ENCODE assay signal across 29 mouse cellular contexts in genomic region chr4:98126003-98126677, GRCm38 (mm10).
DNase-seq lines count a peak whose midpoint lies in the region; ATAC-seq lines count a peak whose summit lies in the region.
"Had no signal": no experiment of that assay in that cellular context is flagged by ENCODE, and none has a peak within 500 bp of the region (broad histone marks: within the 10 kb centered on the region; RNA-seq: fewer than 3 reads in every experiment).

No protein-coding gene starts in this region.

- no peaks in the 10 kb centered on the region for H3K27me3 ChIP-seq in hindbrain, embryonic 13.5 days
- H3K27me3 ChIP-seq in hindbrain, embryonic 16.5 days (replicated peaks; ENCODE audit: control insufficient read depth, insufficient read depth, low read length): no peaks in the 10 kb centered on the region
- no peaks in the 10 kb centered on the region for H3K27me3 ChIP-seq in lung, embryonic 16.5 days (ENCODE audit: control insufficient read depth, insufficient read depth, low read depth, low read length)
- H3K27me3 ChIP-seq in neural tube, embryonic 13.5 days: no peaks in the 10 kb centered on the region
- no peaks in the 10 kb centered on the region for H3K27me3 ChIP-seq in neural tube, embryonic 15.5 days (replicated peaks)
- H3K27me3 ChIP-seq: embryonic facial prominence, embryonic 13.5 days; forebrain, embryonic 15.5 days; hindbrain, embryonic 12.5 days; midbrain, embryonic 15.5 days had no signal

- ATAC-seq in hindbrain, embryonic 13.5 days (ENCODE audit: low FRiP score): 0 out of 2 replicates have a peak, but pooled peaks have one; percentile 46
- ATAC-seq in hindbrain, embryonic 16.5 days: no peak
- ATAC-seq in lung, embryonic 16.5 days (ENCODE audit: low read depth): peak; percentile 56; the same call in 1 of the 2 replicates
- peak; percentile 86 for ATAC-seq in neural tube, embryonic 13.5 days (ENCODE audit: low read depth)
- ATAC-seq in neural tube, embryonic 15.5 days (ENCODE audit: low FRiP score): peak; percentile 81; the same call in 1 of the 2 replicates
- ATAC-seq: forebrain, embryonic 15.5 days; intestine, postnatal 0 days; midbrain, embryonic 15.5 days had no signal

- no peak overlapping the region for H3K27ac ChIP-seq in hindbrain, embryonic 13.5 days
- H3K27ac ChIP-seq in hindbrain, embryonic 16.5 days (ENCODE audit: low read depth, low read length): no peak overlapping the region
- H3K27ac ChIP-seq in lung, embryonic 16.5 days (ENCODE audit: low read length): no peak overlapping the region
- H3K27ac ChIP-seq in neural tube, embryonic 13.5 days (replicated peaks): no peak overlapping the region
- no peak overlapping the region for H3K27ac ChIP-seq in neural tube, embryonic 15.5 days (replicated peaks)
- H3K27ac ChIP-seq: embryonic facial prominence, embryonic 13.5 days; forebrain, embryonic 10.5 days; forebrain, embryonic 15.5 days; hindbrain, embryonic 12.5 days; liver, embryonic 14.5 days; midbrain, embryonic 15.5 days had no signal

- H3K36me3 ChIP-seq in hindbrain, embryonic 13.5 days: no peaks in the 10 kb centered on the region
- H3K36me3 ChIP-seq in hindbrain, embryonic 16.5 days (ENCODE audit: control insufficient read depth, insufficient read depth, low read length): no peaks in the 10 kb centered on the region
- no peaks in the 10 kb centered on the region for H3K36me3 ChIP-seq in lung, embryonic 16.5 days (ENCODE audit: control insufficient read depth, insufficient read depth, low read length)
- H3K36me3 ChIP-seq in neural tube, embryonic 13.5 days: 0 out of 2 replicates have a peak, but pooled peaks cover 5% of the 10 kb centered on the region
- H3K36me3 ChIP-seq in neural tube, embryonic 15.5 days: no peaks in the 10 kb centered on the region
- H3K36me3 ChIP-seq: embryonic facial prominence, embryonic 13.5 days; forebrain, embryonic 10.5 days; forebrain, embryonic 15.5 days; hindbrain, embryonic 12.5 days; midbrain, embryonic 15.5 days had no signal

- peaks cover 3% of the 10 kb centered on the region; the same call in 1 of the 2 replicates for H3K9me3 ChIP-seq in hindbrain, embryonic 13.5 days
- no peaks in the 10 kb centered on the region; the same call in 1 of the 2 replicates for H3K9me3 ChIP-seq in hindbrain, embryonic 16.5 days (ENCODE audit: control insufficient read depth, low read length)
- no peaks in the 10 kb centered on the region for H3K9me3 ChIP-seq in lung, embryonic 16.5 days (ENCODE audit: control insufficient read depth, low read length)
- no peaks in the 10 kb centered on the region for H3K9me3 ChIP-seq in neural tube, embryonic 13.5 days
- no peaks in the 10 kb centered on the region for H3K9me3 ChIP-seq in neural tube, embryonic 15.5 days (replicated peaks)
- H3K9me3 ChIP-seq: embryonic facial prominence, embryonic 13.5 days; forebrain, embryonic 15.5 days; midbrain, embryonic 15.5 days had no signal

- 77% methylated on average over 11 of the region's 11 CpGs for WGBS in hindbrain, embryonic 13.5 days
- 75% methylated on average over 11 of the region's 11 CpGs for WGBS in hindbrain, embryonic 16.5 days
- 49% methylated on average over 11 of the region's 11 CpGs for WGBS in lung, embryonic 16.5 days
- 67% methylated on average over 11 of the region's 11 CpGs for WGBS in neural tube, embryonic 13.5 days
- WGBS in neural tube, embryonic 15.5 days: 66% methylated on average over 11 of the region's 11 CpGs

- no peak for DNase-seq in lung, postnatal 25 days (ENCODE audit: low spot score)
- no peak for DNase-seq in cerebellum, adult 11-12 months
- DNase-seq: adrenal gland, adult 2 months; adrenal gland, postnatal 36 days; B cell, adult 2 months; cerebellum, adult 2 months; cerebellum, postnatal 14 days; heart, postnatal 36 days; kidney, postnatal 4 days; left cerebral cortex, postnatal 4 days; liver; lung, adult 2 months; lung, postnatal 4 days; right cerebral cortex, postnatal 25 days; thymus, postnatal 4 days had no signal

- H3K4me2 ChIP-seq in hindbrain, embryonic 13.5 days: no peak overlapping the region
- no peak overlapping the region for H3K4me2 ChIP-seq in hindbrain, embryonic 16.5 days (ENCODE audit: low read length)
- H3K4me2 ChIP-seq in lung, embryonic 16.5 days (ENCODE audit: low read depth, low read length): no peak overlapping the region
- no peak overlapping the region for H3K4me2 ChIP-seq in neural tube, embryonic 13.5 days
- H3K4me2 ChIP-seq in neural tube, embryonic 15.5 days: no peak overlapping the region
- H3K4me2 ChIP-seq: embryonic facial prominence, embryonic 13.5 days; forebrain, embryonic 15.5 days; heart, embryonic 11.5 days; hindbrain, embryonic 12.5 days; midbrain, embryonic 15.5 days had no signal

- H3K4me3 ChIP-seq in hindbrain, embryonic 13.5 days: no peak overlapping the region
- H3K4me3 ChIP-seq in hindbrain, embryonic 16.5 days (ENCODE audit: low read length): no peak overlapping the region
- H3K4me3 ChIP-seq in lung, embryonic 16.5 days (ENCODE audit: low read length): no peak overlapping the region
- no peak overlapping the region for H3K4me3 ChIP-seq in neural tube, embryonic 13.5 days
- no peak overlapping the region for H3K4me3 ChIP-seq in neural tube, embryonic 15.5 days (replicated peaks)
- H3K4me3 ChIP-seq: embryonic facial prominence, embryonic 13.5 days; forebrain, embryonic 10.5 days; forebrain, embryonic 15.5 days; hindbrain, embryonic 12.5 days; megakaryocyte, embryonic 14.5 days; midbrain, embryonic 15.5 days had no signal

- no peak overlapping the region for H3K9ac ChIP-seq in hindbrain, embryonic 13.5 days
- H3K9ac ChIP-seq in hindbrain, embryonic 16.5 days (ENCODE audit: low read depth, low read length): no peak overlapping the region
- no peak overlapping the region for H3K9ac ChIP-seq in lung, embryonic 16.5 days (ENCODE audit: low read length)
- no peak overlapping the region for H3K9ac ChIP-seq in neural tube, embryonic 13.5 days
- no peak overlapping the region for H3K9ac ChIP-seq in neural tube, embryonic 15.5 days (replicated peaks)
- H3K9ac ChIP-seq: embryonic facial prominence, embryonic 13.5 days; forebrain, embryonic 15.5 days; hindbrain, embryonic 12.5 days; liver, embryonic 14.5 days; midbrain, embryonic 15.5 days had no signal

- H3K4me1 ChIP-seq in hindbrain, embryonic 13.5 days (replicated peaks): no peaks in the 10 kb centered on the region
- no peaks in the 10 kb centered on the region for H3K4me1 ChIP-seq in hindbrain, embryonic 16.5 days (ENCODE audit: control insufficient read depth, insufficient read depth, low read depth, low read length)
- H3K4me1 ChIP-seq in lung, embryonic 16.5 days (replicated peaks; ENCODE audit: control insufficient read depth, insufficient read depth, low read length): no peaks in the 10 kb centered on the region; the same call in 1 of the 2 replicates
- H3K4me1 ChIP-seq in neural tube, embryonic 13.5 days (replicated peaks): no peaks in the 10 kb centered on the region
- H3K4me1 ChIP-seq in neural tube, embryonic 15.5 days: no peaks in the 10 kb centered on the region
- H3K4me1 ChIP-seq: forebrain, embryonic 10.5 days; forebrain, embryonic 15.5 days; hindbrain, embryonic 12.5 days; megakaryocyte, embryonic 14.5 days; midbrain, embryonic 15.5 days had no signal
